Mouse (Mus musculus): Measurements from ENCODE around the gene Zdhhc1. TPM values are rescaled to one million over a fixed set of nuclear protein-coding genes. Genes with fewer than 3 reads are reported as not detected.
A peak's percentile ranks its signal among the peaks of the same experiment; 100 is the strongest.

Zdhhc1 gene
- polyA plus RNA-seq, 1 experiment from 2014 or later, result 4.0 TPM

- no peak overlapping the region for H3K4me2 ChIP-seq
- no peak overlapping the region for H3K27ac ChIP-seq
- ATAC-seq, result no peak
- no peaks in the 10 kb centered on the region for H3K9me3 ChIP-seq (replicated peaks)
- no peaks in the 10 kb centered on the region for H3K36me3 ChIP-seq
- no peak overlapping the region for H3K9ac ChIP-seq
- no peak overlapping the region for H3K4me3 ChIP-seq
- WGBS (ENCODE audit: insufficient replicate concordance), result 81% methylated on average over 10 of the region's 10 CpGs
- H3K4me1 ChIP-seq, result peaks cover 30% of the 10 kb centered on the region
- peaks cover 84% of the 10 kb centered on the region for H3K27me3 ChIP-seq (replicated peaks)
Measured at GRCm38 (mm10) chr8:105467396-105467985, 29.2 kb downstream of the Zdhhc1 start.

- H3K9ac ChIP-seq, result no peak overlapping the region
- H3K36me3 ChIP-seq, result no peaks in the 10 kb centered on the region
- WGBS (ENCODE audit: insufficient replicate concordance), result 68% methylated on average over 7 of the region's 7 CpGs
- H3K4me1 ChIP-seq, result peaks cover 28% of the 10 kb centered on the region
- no peak overlapping the region for H3K4me3 ChIP-seq
- no peak overlapping the region for H3K27ac ChIP-seq
- no peaks in the 10 kb centered on the region for H3K9me3 ChIP-seq (replicated peaks)
- H3K4me2 ChIP-seq, result no peak overlapping the region
- peaks cover 79% of the 10 kb centered on the region for H3K27me3 ChIP-seq (replicated peaks)
- no peak for ATAC-seq
Measured at GRCm38 (mm10) chr8:105466700-105467291, 29.9 kb downstream of the Zdhhc1 start.

GRCm38 (mm10) chr8:105466246-105466645 is 30.5 kb downstream of the Zdhhc1 start:
- Histone ChIP-seq H3K9ac (no peak overlapping the region), H3K36me3 (no peaks in the 10 kb centered on the region), H3K4me1 (peaks cover 23% of the 10 kb centered on the region), H3K27ac (no peak overlapping the region), H3K4me2 (no peak overlapping the region), H3K27me3 (replicated peaks) (peaks cover 74% of the 10 kb centered on the region), H3K9me3 (replicated peaks) (no peaks in the 10 kb centered on the region), H3K4me3 (no peak overlapping the region)
- WGBS (ENCODE audit: insufficient replicate concordance), result 72% methylated on average over 6 of the region's 6 CpGs
- no peak for ATAC-seq

- 68% methylated on average over 7 of the region's 7 CpGs for WGBS (ENCODE audit: insufficient replicate concordance)
- H3K27me3 ChIP-seq (replicated peaks), result peaks cover 71% of the 10 kb centered on the region
- H3K9ac ChIP-seq, result no peak overlapping the region
- no peaks in the 10 kb centered on the region for H3K36me3 ChIP-seq
- no peak overlapping the region for H3K4me2 ChIP-seq
- ATAC-seq, result no peak
- H3K27ac ChIP-seq, result no peak overlapping the region
- peaks cover 7% of the 10 kb centered on the region for H3K4me1 ChIP-seq
- H3K4me3 ChIP-seq, result no peak overlapping the region
- H3K9me3 ChIP-seq (replicated peaks), result no peaks in the 10 kb centered on the region
Measured at GRCm38 (mm10) chr8:105464595-105464994, 32.1 kb downstream of the Zdhhc1 start.

GRCm38 (mm10) chr8:105461085-105461803 is 35.5 kb downstream of the Zdhhc1 start:
- Histone ChIP-seq H3K4me1 (peaks cover 5% of the 10 kb centered on the region; the same call in 1 of the 2 replicates), H3K27me3 (replicated peaks) (peaks cover 73% of the 10 kb centered on the region), H3K36me3 (no peaks in the 10 kb centered on the region), H3K4me3 (no peak overlapping the region), H3K9me3 (replicated peaks) (no peaks in the 10 kb centered on the region), H3K27ac (no peak overlapping the region), H3K9ac (no peak overlapping the region), H3K4me2 (no peak overlapping the region)
- 62% methylated on average over 13 of the region's 13 CpGs for WGBS (ENCODE audit: insufficient replicate concordance)
- no peak for ATAC-seq

- H3K27me3 ChIP-seq (replicated peaks), result peaks cover 41% of the 10 kb centered on the region
- ATAC-seq, result peak; percentile 35; the same call in 1 of the 2 replicates
- 13% methylated on average over 10 of the region's 10 CpGs for WGBS (ENCODE audit: insufficient replicate concordance)
- H3K27ac ChIP-seq, result peak overlapping the region; percentile 59
- H3K4me2 ChIP-seq, result peak overlapping the region; percentile 51
- H3K9me3 ChIP-seq (replicated peaks), result no peaks in the 10 kb centered on the region
- peak overlapping the region; percentile 42; the same call in 1 of the 2 replicates for H3K9ac ChIP-seq
- H3K4me1 ChIP-seq, result peaks cover 37% of the 10 kb centered on the region
- 0 out of 2 replicates have a peak overlapping the region, but pooled peaks have one; percentile 23 for H3K4me3 ChIP-seq
- H3K36me3 ChIP-seq, result no peaks in the 10 kb centered on the region
Measured at GRCm38 (mm10) chr8:105455218-105455617, 41.5 kb downstream of the Zdhhc1 start.

- Histone ChIP-seq H3K9ac (no peak overlapping the region), H3K27me3 (replicated peaks) (peaks cover 31% of the 10 kb centered on the region), H3K27ac (no peak overlapping the region), H3K36me3 (no peaks in the 10 kb centered on the region), H3K4me3 (no peak overlapping the region), H3K4me2 (no peak overlapping the region), H3K9me3 (replicated peaks) (no peaks in the 10 kb centered on the region), H3K4me1 (peaks cover 47% of the 10 kb centered on the region)
- ATAC-seq, result peak; percentile 52; the same call in 1 of the 2 replicates
- 58% methylated on average over 5 of the region's 5 CpGs for WGBS (ENCODE audit: insufficient replicate concordance)
Measured at GRCm38 (mm10) chr8:105454088-105454487, 42.6 kb downstream of the Zdhhc1 start.

- WGBS (ENCODE audit: insufficient replicate concordance), result 64% methylated on average over 5 of the region's 5 CpGs
- Histone ChIP-seq H3K27me3 (replicated peaks) (peaks cover 28% of the 10 kb centered on the region), H3K27ac (0 out of 2 replicates have a peak overlapping the region, but pooled peaks have one; percentile 1), H3K4me1 (peaks cover 54% of the 10 kb centered on the region), H3K9me3 (replicated peaks) (no peaks in the 10 kb centered on the region), H3K4me3 (no peak overlapping the region), H3K9ac (no peak overlapping the region), H3K4me2 (0 out of 2 replicates have a peak overlapping the region, but pooled peaks have one; percentile 3), H3K36me3 (no peaks in the 10 kb centered on the region)
- no peak for ATAC-seq
Measured at GRCm38 (mm10) chr8:105453296-105453695, 43.4 kb downstream of the Zdhhc1 start.

GRCm38 (mm10) chr8:105451903-105452603 is 44.6 kb downstream of the Zdhhc1 start:
- 61% methylated on average over 15 of the region's 15 CpGs for whole genome bisulfite sequencing (ENCODE audit: insufficient replicate concordance)

GRCm38 (mm10) chr8:105450977-105451376 is 45.7 kb downstream of the Zdhhc1 start:
- peaks cover 14% of the 10 kb centered on the region for H3K27me3 ChIP-seq (replicated peaks)
- ATAC-seq, result no peak
- 64% methylated on average over 1 of the region's 1 CpGs for WGBS (ENCODE audit: insufficient replicate concordance)
- H3K9ac ChIP-seq, result no peak overlapping the region
- no peak overlapping the region for H3K4me3 ChIP-seq
- peaks cover 65% of the 10 kb centered on the region for H3K4me1 ChIP-seq
- no peak overlapping the region for H3K4me2 ChIP-seq
- H3K9me3 ChIP-seq (replicated peaks), result no peaks in the 10 kb centered on the region
- no peaks in the 10 kb centered on the region for H3K36me3 ChIP-seq
- H3K27ac ChIP-seq, result no peak overlapping the region

More at GRCm38 (mm10) chr8:105451903-105452603, 44.6 kb downstream of the Zdhhc1 start:
- Histone ChIP-seq H3K27ac (no peak overlapping the region), H3K27me3 (replicated peaks) (peaks cover 16% of the 10 kb centered on the region), H3K4me3 (no peak overlapping the region), H3K9ac (no peak overlapping the region), H3K4me1 (peaks cover 59% of the 10 kb centered on the region), H3K4me2 (no peak overlapping the region), H3K9me3 (replicated peaks) (no peaks in the 10 kb centered on the region), H3K36me3 (no peaks in the 10 kb centered on the region)
- no peak for ATAC-seq

- ATAC-seq, result peak; percentile 96
Measured at GRCm38 (mm10) chr8:105448596-105448995, 48.1 kb downstream of the Zdhhc1 start.

More at GRCm38 (mm10) chr8:105448596-105448995, 48.1 kb downstream of the Zdhhc1 start:
- H3K4me1 ChIP-seq, result peaks cover 66% of the 10 kb centered on the region
- no peaks in the 10 kb centered on the region for H3K36me3 ChIP-seq
- H3K9ac ChIP-seq, result peak overlapping the region; percentile 55
- H3K4me2 ChIP-seq, result peak overlapping the region; percentile 64
- peaks cover 27% of the 10 kb centered on the region for H3K27me3 ChIP-seq (replicated peaks)
- 35% methylated on average over 5 of the region's 5 CpGs for WGBS (ENCODE audit: insufficient replicate concordance)
- H3K9me3 ChIP-seq (replicated peaks), result no peaks in the 10 kb centered on the region
- peak overlapping the region; percentile 92 for H3K27ac ChIP-seq
- H3K4me3 ChIP-seq, result peak overlapping the region; percentile 18; the same call in 1 of the 2 replicates

Measured in liver, embryonic 12.5 days (tissue).